In the genomic region with DNA sequence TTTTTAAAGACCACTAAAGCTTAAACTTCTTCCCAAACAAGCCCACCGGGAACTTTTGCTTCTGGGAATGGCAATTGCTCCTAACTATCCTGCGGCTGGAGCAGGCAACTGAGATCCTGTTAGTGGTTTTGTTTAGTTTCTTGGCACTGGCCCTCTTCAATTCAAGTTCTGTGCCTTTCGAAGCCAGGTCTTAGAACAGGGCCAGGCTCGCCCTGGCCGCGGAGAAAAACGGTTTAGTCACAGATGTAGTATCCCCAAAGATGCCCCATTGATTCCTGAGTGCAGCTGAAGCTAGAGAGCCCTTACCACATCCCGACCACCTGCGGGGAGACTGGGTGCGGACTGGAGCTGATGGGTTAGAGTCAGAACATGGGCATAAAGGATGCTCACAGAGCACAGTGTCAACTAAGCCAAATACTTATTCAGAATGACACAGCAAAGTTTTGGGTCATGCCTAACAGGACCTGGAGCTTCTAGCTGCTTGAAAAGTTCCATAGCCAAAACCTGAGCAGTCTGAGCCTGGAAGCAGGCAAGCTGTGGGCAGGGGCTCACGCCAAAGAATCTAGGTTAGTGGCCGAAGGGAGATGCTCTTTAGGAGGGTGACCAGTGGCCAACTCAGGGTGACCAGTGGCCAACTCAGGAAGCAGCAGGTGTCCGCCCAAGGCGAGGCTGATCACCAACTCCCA, we compare ENCODE assay signal across 9 mouse cellular contexts. TPM values are rescaled to one million over a fixed set of nuclear protein-coding genes. Genes with fewer than 3 reads are reported as not detected.
DNase-seq lines count a peak whose midpoint lies in the region; ATAC-seq lines count a peak whose summit lies in the region.
"Had no signal": no experiment of that assay in that cellular context is flagged by ENCODE, and none has a peak within 500 bp of the region (broad histone marks: within the 10 kb centered on the region; RNA-seq: fewer than 3 reads in every experiment).

No protein-coding gene starts in this region.

- no peak for DNase-seq in heart, embryonic 10.5 days (ENCODE audit: low spot score)
- DNase-seq in heart, adult 9 months (ENCODE audit: low spot score in 2 of 2) = no peak
- DNase-seq in Muller cell, postnatal 12 days (ENCODE audit: inconsistent ontology term) = peak; percentile 91
- no peak for DNase-seq in adrenal gland, adult 18-20 months (ENCODE audit: low spot score in 2 of 2)
- DNase-seq in spleen, adult 18-20 months = no peak
- DNase-seq in kidney, postnatal 36 days = no peak

- ATAC-seq in heart, embryonic 11.5 days (replicated peaks; ENCODE audit: insufficient number of reproducible peaks, low FRiP score, low TSS enrichment) = no peak
- no peak for ATAC-seq in liver, embryonic 15.5 days (ENCODE audit: insufficient read depth)

- H3K9me3 ChIP-seq in heart, embryonic 10.5 days = no peaks in the 10 kb centered on the region
- H3K9me3 ChIP-seq in heart, embryonic 11.5 days (replicated peaks; ENCODE audit: control insufficient read depth, low read length) = no peaks in the 10 kb centered on the region
- H3K9me3 ChIP-seq in liver, embryonic 15.5 days (replicated peaks) = no peaks in the 10 kb centered on the region

- H3K27ac ChIP-seq in heart, embryonic 10.5 days = peak overlapping the region; percentile 70
- no peak overlapping the region for H3K27ac ChIP-seq in heart, embryonic 11.5 days (ENCODE audit: low read depth, low read length)
- no peak overlapping the region for H3K27ac ChIP-seq in liver, embryonic 15.5 days (replicated peaks)

- peak overlapping the region; percentile 96 for H3K4me2 ChIP-seq in heart, embryonic 11.5 days
- peak overlapping the region; percentile 63 for H3K4me2 ChIP-seq in liver, embryonic 15.5 days

- peaks cover 12% of the 10 kb centered on the region; the same call in 1 of the 2 replicates for H3K4me1 ChIP-seq in heart, embryonic 10.5 days
- H3K4me1 ChIP-seq in heart, embryonic 11.5 days (ENCODE audit: control insufficient read depth, insufficient read depth, low read length) = peaks cover 5% of the 10 kb centered on the region
- no peaks in the 10 kb centered on the region for H3K4me1 ChIP-seq in liver, embryonic 15.5 days (replicated peaks)

- no peak overlapping the region for H3K9ac ChIP-seq in heart, embryonic 11.5 days (ENCODE audit: low read depth, low read length)
- H3K9ac ChIP-seq in liver, embryonic 15.5 days = no peak overlapping the region

- H3K27me3 ChIP-seq in heart, embryonic 10.5 days (ENCODE audit: insufficient read depth, poor library complexity, severe bottlenecking) = peaks cover 12% of the 10 kb centered on the region; the same call in 1 of the 2 replicates
- no peaks in the 10 kb centered on the region for H3K27me3 ChIP-seq in heart, embryonic 11.5 days (ENCODE audit: control insufficient read depth, insufficient read depth, low read length)
- H3K27me3 ChIP-seq in liver, embryonic 15.5 days = peaks cover 24% of the 10 kb centered on the region

- 32% methylated on average over 14 of the region's 14 CpGs for WGBS in heart, embryonic 10.5 days
- WGBS in heart, embryonic 11.5 days (ENCODE audit: insufficient replicate concordance) = 34% methylated on average over 14 of the region's 14 CpGs
- WGBS in liver, embryonic 15.5 days (ENCODE audit: insufficient replicate concordance) = 28% methylated on average over 14 of the region's 14 CpGs

- no peaks in the 10 kb centered on the region for H3K36me3 ChIP-seq in heart, embryonic 10.5 days
- H3K36me3 ChIP-seq in heart, embryonic 11.5 days (ENCODE audit: control insufficient read depth, insufficient read depth, low read length) = no peaks in the 10 kb centered on the region
- no peaks in the 10 kb centered on the region for H3K36me3 ChIP-seq in liver, embryonic 15.5 days (replicated peaks)

- H3K4me3 ChIP-seq in heart, embryonic 10.5 days = peak overlapping the region; percentile 75
- H3K4me3 ChIP-seq in heart, embryonic 11.5 days (ENCODE audit: low read depth, low read length) = peak overlapping the region; percentile 63
- peak overlapping the region; percentile 53 for H3K4me3 ChIP-seq in liver, embryonic 15.5 days (replicated peaks)

RNA-seq across cellular contexts. Expression of a gene that starts 1.6 kb away (rescaled TPM):
- polyA plus RNA-seq in heart, embryonic 10.5 days (2016; fragmentation: Nextera tagmentation; extraction: Ambion mirVana) = 3.2 and 5.9 TPM in 2 replicates
- 7.1 and 7.4 TPM in 2 replicates for polyA plus RNA-seq in heart, embryonic 11.5 days (2014; fragmentation: Nextera tagmentation; extraction: Ambion mirVana)
- 0.66 and 1.4 TPM in 2 replicates for polyA plus RNA-seq in liver, embryonic 15.5 days (2015; fragmentation: Nextera tagmentation; extraction: Ambion mirVana)
- total RNA-seq in adrenal gland, adult 18-20 months (2021) = 1 to 10 TPM in 1 of 2 experiments, under 1 TPM in 1; 0.70 to 1.1 TPM
- total RNA-seq: MEL had no signal

RNA-seq across cellular contexts. Expression of a gene that starts 48.3 kb away (rescaled TPM):
- polyA plus RNA-seq in heart, embryonic 10.5 days (2016; fragmentation: Nextera tagmentation; extraction: Ambion mirVana) = not detected in 2 replicates
- not detected in 2 replicates for polyA plus RNA-seq in heart, embryonic 11.5 days (2014; fragmentation: Nextera tagmentation; extraction: Ambion mirVana)
- polyA plus RNA-seq in liver, embryonic 15.5 days (2015; fragmentation: Nextera tagmentation; extraction: Ambion mirVana) = not detected in 2 replicates
- not detected for total RNA-seq in adrenal gland, adult 18-20 months (2021)
- total RNA-seq: MEL had no signal
